8 mouse cellular contexts compared by ENCODE assay signal in the genomic region with DNA sequence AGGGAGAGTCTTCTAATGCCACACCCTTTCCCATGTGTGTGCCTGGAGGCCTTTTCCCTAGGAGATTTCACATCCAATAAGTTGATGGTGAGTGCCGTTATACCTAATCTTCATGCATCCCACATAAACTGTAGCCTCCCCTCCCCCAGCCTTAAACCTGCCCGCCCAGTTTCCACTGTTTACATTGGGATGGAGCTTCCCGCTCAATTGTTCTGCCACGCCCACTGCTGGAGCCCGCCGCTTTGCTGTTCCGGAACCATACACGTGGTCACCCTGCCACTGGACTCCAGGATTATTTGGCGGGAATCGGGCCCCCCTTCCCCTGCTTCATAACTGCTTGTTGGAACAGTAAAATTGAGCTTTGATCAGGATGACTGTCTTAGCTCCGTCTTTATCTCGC. TPM values are rescaled to one million over a fixed set of nuclear protein-coding genes. Genes with fewer than 3 reads are reported as not detected.
DNase-seq lines count a peak whose midpoint lies in the region; ATAC-seq lines count a peak whose summit lies in the region.

No protein-coding gene starts in this region.

- H3K9me3 ChIP-seq in hindbrain, embryonic 11.5 days (ENCODE audit: control insufficient read depth, low read length), result no peaks in the 10 kb centered on the region
- H3K9me3 ChIP-seq in hindbrain, embryonic 13.5 days, result no peaks in the 10 kb centered on the region; the same call in 1 of the 2 replicates
- peaks cover 4% of the 10 kb centered on the region; the same call in 1 of the 2 replicates for H3K9me3 ChIP-seq in embryonic facial prominence, embryonic 10.5 days
- H3K9me3 ChIP-seq in intestine, embryonic 16.5 days (ENCODE audit: control insufficient read depth, low read length), result no peaks in the 10 kb centered on the region

- peaks cover 3% of the 10 kb centered on the region; the same call in 1 of the 2 replicates for H3K27me3 ChIP-seq in hindbrain, embryonic 11.5 days (ENCODE audit: control insufficient read depth, insufficient read depth, low read length)
- H3K27me3 ChIP-seq in hindbrain, embryonic 13.5 days, result peaks cover 15% of the 10 kb centered on the region
- peaks cover 34% of the 10 kb centered on the region for H3K27me3 ChIP-seq in embryonic facial prominence, embryonic 10.5 days (replicated peaks; ENCODE audit: low read depth, poor library complexity, severe bottlenecking)
- no peaks in the 10 kb centered on the region for H3K27me3 ChIP-seq in intestine, embryonic 16.5 days (replicated peaks; ENCODE audit: control insufficient read depth, insufficient read depth, low read length)

- H3K4me3 ChIP-seq in hindbrain, embryonic 11.5 days (ENCODE audit: low read depth, low read length), result no peak overlapping the region
- H3K4me3 ChIP-seq in hindbrain, embryonic 13.5 days, result no peak overlapping the region
- peak overlapping the region; percentile 53; the same call in 1 of the 2 replicates for H3K4me3 ChIP-seq in embryonic facial prominence, embryonic 10.5 days
- peak overlapping the region; percentile 51 for H3K4me3 ChIP-seq in intestine, embryonic 16.5 days (ENCODE audit: low read length)

- DNase-seq in hindbrain, embryonic 11.5 days (ENCODE audit: low spot score), result peak; percentile 8
- DNase-seq in embryonic facial prominence, embryonic 10.5 days (ENCODE audit: low spot score), result peak; percentile 44
- DNase-seq in lung, postnatal 25 days (ENCODE audit: low spot score), result peak; percentile 14
- DNase-seq in cerebellum, postnatal 25 days, result no peak
- DNase-seq in frontal cortex, adult 2 months (ENCODE audit: extremely low spot score in 1 of 2, low spot score in 1 of 2), result no peak
- DNase-seq in adrenal gland, adult 8-10 months, result no peak

- 32% methylated on average over 12 of the region's 12 CpGs for WGBS in hindbrain, embryonic 11.5 days
- WGBS in hindbrain, embryonic 13.5 days, result 43% methylated on average over 12 of the region's 12 CpGs
- 30% methylated on average over 12 of the region's 12 CpGs for WGBS in embryonic facial prominence, embryonic 10.5 days
- 25% methylated on average over 12 of the region's 12 CpGs for WGBS in intestine, embryonic 16.5 days

- no peaks in the 10 kb centered on the region for H3K36me3 ChIP-seq in hindbrain, embryonic 11.5 days (ENCODE audit: control insufficient read depth, insufficient read depth, low read length)
- no peaks in the 10 kb centered on the region for H3K36me3 ChIP-seq in hindbrain, embryonic 13.5 days
- peaks cover 29% of the 10 kb centered on the region for H3K36me3 ChIP-seq in embryonic facial prominence, embryonic 10.5 days (replicated peaks)
- H3K36me3 ChIP-seq in intestine, embryonic 16.5 days (ENCODE audit: control insufficient read depth, insufficient read depth, low read length), result no peaks in the 10 kb centered on the region

- no peak overlapping the region for H3K27ac ChIP-seq in hindbrain, embryonic 11.5 days (ENCODE audit: low read depth, low read length)
- H3K27ac ChIP-seq in hindbrain, embryonic 13.5 days, result no peak overlapping the region
- H3K27ac ChIP-seq in embryonic facial prominence, embryonic 10.5 days (replicated peaks), result no peak overlapping the region
- H3K27ac ChIP-seq in intestine, embryonic 16.5 days (ENCODE audit: low read length), result no peak overlapping the region

- ATAC-seq in hindbrain, embryonic 11.5 days (ENCODE audit: low FRiP score), result no peak
- ATAC-seq in hindbrain, embryonic 13.5 days (ENCODE audit: low FRiP score), result no peak
- no peak for ATAC-seq in intestine, embryonic 16.5 days

- no peaks in the 10 kb centered on the region; the same call in 1 of the 2 replicates for H3K4me1 ChIP-seq in hindbrain, embryonic 11.5 days (replicated peaks; ENCODE audit: control insufficient read depth, insufficient read depth, low read length)
- H3K4me1 ChIP-seq in hindbrain, embryonic 13.5 days (replicated peaks), result peaks cover 8% of the 10 kb centered on the region
- H3K4me1 ChIP-seq in embryonic facial prominence, embryonic 10.5 days, result peaks cover 25% of the 10 kb centered on the region
- H3K4me1 ChIP-seq in intestine, embryonic 16.5 days (ENCODE audit: control insufficient read depth, insufficient read depth, low read length), result peaks cover 13% of the 10 kb centered on the region

- no peak overlapping the region for H3K4me2 ChIP-seq in hindbrain, embryonic 11.5 days (replicated peaks; ENCODE audit: low read depth, low read length)
- no peak overlapping the region for H3K4me2 ChIP-seq in hindbrain, embryonic 13.5 days
- H3K4me2 ChIP-seq in intestine, embryonic 16.5 days (ENCODE audit: low read depth, low read length), result peak overlapping the region; percentile 88

- H3K9ac ChIP-seq in hindbrain, embryonic 11.5 days (ENCODE audit: low read depth, low read length), result no peak overlapping the region
- no peak overlapping the region for H3K9ac ChIP-seq in hindbrain, embryonic 13.5 days
- no peak overlapping the region for H3K9ac ChIP-seq in intestine, embryonic 16.5 days (ENCODE audit: low read depth, low read length)

RNA-seq across cellular contexts. Expression of a gene that starts 2.3 kb away (rescaled TPM):
- polyA plus RNA-seq in hindbrain, embryonic 11.5 days (2014; fragmentation: Nextera tagmentation; extraction: Ambion mirVana), result 9.7 and 10.1 TPM in 2 replicates
- polyA plus RNA-seq in hindbrain, embryonic 13.5 days (2015; fragmentation: Nextera tagmentation; extraction: Ambion mirVana), result 2.7 and 2.8 TPM in 2 replicates
- 11.5 and 13.8 TPM in 2 replicates for polyA plus RNA-seq in embryonic facial prominence, embryonic 10.5 days (2016; fragmentation: Nextera tagmentation; extraction: Ambion mirVana)
- polyA plus RNA-seq in intestine, embryonic 16.5 days (2015; fragmentation: Nextera tagmentation; extraction: Ambion mirVana), result 12.2 and 14.1 TPM in 2 replicates
- polyA plus RNA-seq in frontal cortex, adult 2 months (2012; rRNA removed), result 0.30 and 0.36 TPM in 2 replicates
- 10 to 100 TPM in 2 of 4 experiments, 1 to 10 TPM in 2; 7.4 to 11.7 (median 9.1) TPM for total RNA-seq in adrenal gland, adult 8-10 months (2022)

RNA-seq across cellular contexts. Expression of a gene that starts 31.3 kb away (rescaled TPM):
- polyA plus RNA-seq in hindbrain, embryonic 11.5 days (2014; fragmentation: Nextera tagmentation; extraction: Ambion mirVana), result 0.28 TPM in 2 replicates
- 0.10 and 0.35 TPM in 2 replicates for polyA plus RNA-seq in hindbrain, embryonic 13.5 days (2015; fragmentation: Nextera tagmentation; extraction: Ambion mirVana)
- polyA plus RNA-seq in embryonic facial prominence, embryonic 10.5 days (2016; fragmentation: Nextera tagmentation; extraction: Ambion mirVana), result 0.11 and 0.14 TPM in 2 replicates
- 0.53 and 0.59 TPM in 2 replicates for polyA plus RNA-seq in intestine, embryonic 16.5 days (2015; fragmentation: Nextera tagmentation; extraction: Ambion mirVana)
- 0.68 and 0.92 TPM in 2 replicates for polyA plus RNA-seq in frontal cortex, adult 2 months (2012; rRNA removed)
- 1 to 10 TPM; 1.9 to 5.4 (median 3.5) TPM for total RNA-seq in adrenal gland, adult 8-10 months (2022)

RNA-seq across cellular contexts. Expression of a gene that starts 38.2 kb away (rescaled TPM):
- 0.85 and 1.3 TPM in 2 replicates for polyA plus RNA-seq in hindbrain, embryonic 11.5 days (2014; fragmentation: Nextera tagmentation; extraction: Ambion mirVana)
- polyA plus RNA-seq in hindbrain, embryonic 13.5 days (2015; fragmentation: Nextera tagmentation; extraction: Ambion mirVana), result 1.00 and 1.0 TPM in 2 replicates
- 0.26 and 0.31 TPM in 2 replicates for polyA plus RNA-seq in embryonic facial prominence, embryonic 10.5 days (2016; fragmentation: Nextera tagmentation; extraction: Ambion mirVana)
- polyA plus RNA-seq in intestine, embryonic 16.5 days (2015; fragmentation: Nextera tagmentation; extraction: Ambion mirVana), result 1.5 and 1.8 TPM in 2 replicates
- polyA plus RNA-seq in frontal cortex, adult 2 months (2012; rRNA removed), result 4.6 and 5.1 TPM in 2 replicates
- 10 to 100 TPM; 23.4 to 47.5 (median 37.3) TPM for total RNA-seq in adrenal gland, adult 8-10 months (2022)

Comparison
In these comparisons a context has a peak if more than half of its experiments do, and no peak if none do; other contexts are left out.
1. DNase-seq: peak in hindbrain, embryonic 11.5 days (single experiment), embryonic facial prominence, embryonic 10.5 days (single experiment) and lung, postnatal 25 days (single experiment); none in cerebellum, postnatal 25 days (0 of 2), frontal cortex, adult 2 months (0 of 2) and adrenal gland, adult 8-10 months (single experiment).
2. H3K4me3 ChIP-seq: peak in embryonic facial prominence, embryonic 10.5 days (single experiment) and intestine, embryonic 16.5 days (single experiment); none in hindbrain, embryonic 11.5 days (single experiment) and hindbrain, embryonic 13.5 days (single experiment).